Mouse (Mus musculus): ENCODE results near the gene Gtf2h3.

- TF ChIP-seq CTCF (IDR thresholded peaks at IDR 0.05; ENCODE audit: low read depth, low read length) = no peak
- no peak for TF ChIP-seq POLR2A (IDR thresholded peaks at IDR 0.05; ENCODE audit: borderline replicate concordance, low read depth, low read length)
Observed at GRCm38 (mm10) chr5:124636694-124637093, 57.8 kb downstream of the Gtf2h3 start.

All from bone marrow macrophage, adult 2 months (primary cell).